Mouse (Mus musculus) liver, adult 2 months (tissue): ENCODE data around the gene Atp6v0e.

Experiments
- CTCF ChIP-seq: fragments of 200-500 bp; IDR thresholded peaks from 2 replicates; pipeline ENCODE4 v1.5.1; 2011; ENCODE audit warnings: low read depth, low read length, control low read depth
- POLR2A ChIP-seq: fragments of 200-500 bp; IDR thresholded peaks from 2 replicates; pipeline ENCODE4 v1.6.1; 2011; ENCODE audit warnings: low read length, control low read depth; ENCODE audit not compliant: insufficient read depth; ENCODE audit errors: extremely low read depth

DNA sequence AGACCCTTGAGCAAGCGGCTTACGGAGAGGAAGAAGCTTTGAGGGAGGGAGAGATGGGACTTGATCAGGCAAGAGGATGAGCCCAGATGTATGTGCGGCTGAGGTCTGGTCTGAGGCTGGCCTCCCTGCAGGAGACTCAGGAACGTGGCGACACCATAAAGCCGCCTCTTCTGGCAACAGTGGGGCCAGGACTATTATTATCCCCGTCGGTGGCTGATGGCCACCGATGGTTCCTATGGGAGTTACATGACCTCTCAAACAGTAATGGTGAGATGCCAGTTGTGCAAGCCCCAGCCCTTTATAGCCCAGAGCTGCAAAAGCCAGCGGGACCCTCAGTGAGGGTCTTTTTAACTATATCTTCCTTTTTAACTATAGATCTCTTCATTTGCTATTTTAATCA lies 38.0 kb upstream of the Atp6v0e start:
- TF ChIP-seq POLR2A (no peak), CTCF (no peak)
